Mouse (Mus musculus): ENCODE data around the gene Pde4d. TPM values are rescaled to one million over a fixed set of nuclear protein-coding genes. Genes with fewer than 3 reads are reported as not detected.

Pde4d gene
- polyA plus RNA-seq, 3 experiments from 2014 or later, result 6.8 to 7.6 (median 7.4) TPM

- no peak for ATAC-seq
Observed at GRCm38 (mm10) chr13:109190652-109191051, 740.9 kb downstream of the Pde4d start.

DNA sequence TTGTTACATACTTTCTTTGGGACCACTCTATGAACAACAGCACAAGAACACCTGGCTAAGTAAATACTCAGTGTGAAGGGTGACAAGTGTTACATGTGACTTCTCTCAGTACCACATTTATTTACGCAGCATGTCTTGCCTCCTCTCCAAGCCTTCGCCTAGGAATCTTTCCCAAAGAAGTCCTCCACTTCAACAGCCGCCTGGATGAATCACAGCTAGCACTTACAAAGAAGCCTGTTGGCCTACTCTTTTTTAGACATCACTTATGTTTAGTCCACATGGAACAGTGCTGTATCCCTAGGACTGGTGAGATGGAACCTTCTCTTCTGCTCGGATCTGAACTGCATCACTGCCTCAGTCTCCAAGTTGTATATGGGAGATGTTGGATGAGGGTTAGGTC is 741.4 kb downstream of the Pde4d start:
- no peak for ATAC-seq

GRCm38 (mm10) chr13:109205541-109205940 is 755.8 kb downstream of the Pde4d start:
- no peak for ATAC-seq

- no peak for ATAC-seq
Observed at GRCm38 (mm10) chr13:109208607-109209006, 758.9 kb downstream of the Pde4d start.

DNA sequence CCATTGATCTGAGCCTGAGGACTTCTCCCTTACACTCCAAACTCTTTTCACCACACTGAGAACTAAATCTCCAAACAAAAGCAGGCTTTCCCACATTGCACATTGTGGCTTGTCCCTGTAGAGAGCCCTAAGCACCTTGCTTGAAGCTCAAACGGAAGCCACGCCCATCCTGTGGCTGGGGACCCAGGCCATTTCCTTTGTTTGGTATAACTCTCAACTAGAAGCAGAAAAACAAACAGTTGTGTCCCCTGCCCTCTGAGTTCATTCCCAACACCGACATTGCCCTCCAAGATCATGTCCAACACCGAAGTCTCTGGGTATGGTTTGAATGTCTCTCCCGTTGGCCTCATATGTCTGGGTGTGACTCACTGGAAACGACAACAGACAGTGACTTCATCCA is 759.7 kb downstream of the Pde4d start:
- no peak for ATAC-seq

- ATAC-seq, result peak; percentile 83
Observed at GRCm38 (mm10) chr13:109210403-109210802, 760.7 kb downstream of the Pde4d start.

GRCm38 (mm10) chr13:109211471-109211870 is 761.7 kb downstream of the Pde4d start:
- no peak for ATAC-seq

DNA sequence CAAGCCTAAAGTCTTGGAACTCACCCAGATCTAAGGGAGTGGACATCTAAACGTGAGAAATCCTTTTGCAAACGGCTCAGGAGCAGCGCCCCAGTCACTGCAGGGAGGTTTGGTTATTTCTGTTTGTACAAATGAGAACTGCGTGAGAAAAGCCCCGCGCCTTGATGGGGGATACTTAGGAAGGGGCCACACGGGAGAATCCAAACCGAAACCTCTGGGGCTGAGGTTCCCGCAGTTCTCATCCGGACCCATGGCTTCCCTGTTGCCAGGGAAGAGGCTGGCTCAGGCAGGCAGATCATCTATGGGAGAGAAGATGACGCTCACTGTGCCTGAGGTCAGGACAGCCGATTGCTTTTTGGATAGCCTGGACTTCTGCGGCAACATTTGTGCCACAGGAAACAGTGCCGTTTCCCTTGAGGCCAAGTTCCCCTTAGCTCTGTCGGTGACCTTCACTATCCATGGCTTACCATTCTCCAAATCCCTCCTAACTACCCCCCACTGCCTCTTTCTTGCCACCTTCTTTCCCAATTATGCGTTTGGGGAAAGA is 762.3 kb downstream of the Pde4d start:
- ATAC-seq, result no peak

GRCm38 (mm10) chr13:109212788-109213473 is 763.2 kb downstream of the Pde4d start:
- no peak for ATAC-seq

- ATAC-seq, result no peak
Observed at GRCm38 (mm10) chr13:109219019-109219725, 769.4 kb downstream of the Pde4d start.

DNA sequence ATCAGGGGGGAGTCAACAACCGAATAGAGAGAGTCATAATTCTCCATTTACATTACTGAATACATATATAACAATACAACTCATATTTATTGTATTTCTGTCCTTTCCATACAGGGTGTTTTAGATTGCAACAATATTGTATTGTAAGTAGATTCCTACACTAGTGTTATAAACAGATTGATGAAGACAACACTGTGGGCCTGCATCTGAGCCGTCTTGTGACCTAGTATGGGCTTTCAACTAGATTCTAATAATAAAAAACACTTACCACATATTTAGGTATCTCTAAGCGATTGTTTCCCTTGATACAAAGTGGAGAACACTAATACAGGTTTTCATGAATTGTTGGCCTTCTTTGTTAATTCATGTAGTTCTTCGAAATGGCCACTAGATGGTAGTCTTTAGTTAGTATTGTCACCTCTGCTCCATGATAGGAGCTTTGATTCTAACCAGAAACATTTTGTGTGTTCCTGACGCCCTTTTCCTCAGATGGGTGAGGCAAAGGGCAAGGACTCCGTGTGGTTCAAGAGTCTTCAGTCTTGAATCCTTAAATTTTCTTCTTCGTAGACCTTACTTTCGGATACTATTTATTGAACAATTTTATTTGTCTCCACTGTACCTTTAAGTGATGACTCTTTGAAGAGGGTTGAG is 779.3 kb downstream of the Pde4d start:
- peak; percentile 58 for ATAC-seq

DNA sequence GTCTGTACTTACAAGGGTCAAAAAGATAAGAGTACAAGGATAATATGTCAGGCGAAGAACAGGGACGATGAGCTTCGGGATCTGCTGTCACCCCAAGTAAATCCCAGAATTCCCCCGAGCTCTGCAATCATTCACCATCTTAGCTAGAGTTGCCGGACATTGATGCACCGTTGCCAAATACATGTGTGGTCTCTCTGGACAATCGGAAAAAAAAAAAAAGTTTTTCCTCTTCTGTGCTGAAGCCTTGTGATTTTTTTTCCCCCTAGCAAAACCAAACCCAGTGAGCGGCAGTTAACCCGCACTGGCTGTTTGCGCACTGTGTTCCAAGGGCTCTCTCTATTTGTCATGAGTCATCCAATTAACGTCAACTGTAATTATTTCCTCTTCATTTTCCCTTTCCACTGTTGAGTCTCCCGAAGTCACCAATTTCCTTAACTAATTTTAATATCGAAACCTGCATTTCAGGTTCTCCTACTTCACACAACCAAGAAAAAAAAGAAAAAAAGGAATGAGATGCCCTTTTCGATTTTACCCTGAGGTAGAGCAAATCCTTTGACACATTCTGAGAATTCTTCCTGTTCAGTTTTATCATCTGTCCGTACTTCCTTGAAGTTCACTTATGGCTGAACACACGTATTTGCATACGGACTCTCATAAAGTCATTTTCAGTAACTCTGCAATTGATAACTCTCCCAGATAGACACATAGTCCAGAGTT is 780.0 kb downstream of the Pde4d start:
- ATAC-seq, result peak; percentile 41

- ATAC-seq, result peak; percentile 59
Observed at GRCm38 (mm10) chr13:109230335-109230987, 780.7 kb downstream of the Pde4d start.

DNA sequence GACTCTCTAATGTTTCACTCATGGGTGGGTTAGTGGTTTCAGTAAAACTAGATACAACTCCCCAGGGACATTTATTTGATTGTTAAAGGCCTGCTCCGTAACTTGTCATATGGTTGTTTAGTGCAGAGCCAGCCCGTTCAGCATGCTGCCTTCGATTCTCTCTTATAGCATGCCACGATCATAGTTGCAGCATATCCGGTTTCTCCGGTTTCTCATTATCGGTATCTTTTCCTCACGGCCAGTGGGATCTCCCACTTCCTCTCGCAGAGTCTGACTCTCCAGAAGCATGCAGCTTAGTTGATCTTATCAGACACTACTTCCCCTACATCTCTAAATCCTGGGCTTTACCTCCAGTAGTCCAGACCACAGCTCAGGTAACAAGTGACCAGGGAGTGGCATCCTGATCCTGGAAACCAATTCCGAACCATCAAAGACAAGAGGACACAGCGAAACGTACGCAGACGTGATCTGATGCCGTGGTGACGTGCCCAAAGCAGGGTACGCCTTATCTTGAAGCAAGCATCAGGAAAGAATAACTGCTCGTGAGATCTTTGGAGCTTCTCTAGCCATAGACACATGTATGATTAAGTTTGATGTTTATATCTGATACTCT is 782.2 kb downstream of the Pde4d start:
- peak; percentile 51 for ATAC-seq

DNA sequence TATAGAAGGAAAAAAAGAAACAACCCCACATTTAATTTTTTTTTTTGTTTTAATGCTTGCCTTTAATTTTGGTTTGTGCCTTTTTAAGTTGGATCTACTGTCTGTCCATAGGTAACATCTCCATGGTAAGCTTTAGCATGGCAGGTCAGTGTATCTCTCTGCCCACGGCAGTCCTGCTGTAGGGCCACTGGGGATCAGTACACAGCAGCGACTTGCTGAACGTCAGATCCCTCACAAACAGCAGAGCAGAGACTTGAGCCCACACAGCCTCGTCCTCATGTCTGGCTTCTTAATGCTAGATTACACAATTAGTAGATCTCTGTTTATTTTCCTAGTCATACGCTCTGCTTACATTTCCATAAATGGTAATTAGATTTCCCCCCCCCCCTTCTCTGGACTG is 782.8 kb downstream of the Pde4d start:
- no peak for ATAC-seq

- ATAC-seq, result no peak
Observed at GRCm38 (mm10) chr13:109233911-109234613, 784.3 kb downstream of the Pde4d start.

- no peak for ATAC-seq
Observed at GRCm38 (mm10) chr13:109236047-109236446, 786.3 kb downstream of the Pde4d start.

GRCm38 (mm10) chr13:109238670-109239069 is 788.9 kb downstream of the Pde4d start:
- ATAC-seq, result no peak

GRCm38 (mm10) chr13:109239296-109239695 is 789.5 kb downstream of the Pde4d start:
- peak; percentile 98 for ATAC-seq

DNA sequence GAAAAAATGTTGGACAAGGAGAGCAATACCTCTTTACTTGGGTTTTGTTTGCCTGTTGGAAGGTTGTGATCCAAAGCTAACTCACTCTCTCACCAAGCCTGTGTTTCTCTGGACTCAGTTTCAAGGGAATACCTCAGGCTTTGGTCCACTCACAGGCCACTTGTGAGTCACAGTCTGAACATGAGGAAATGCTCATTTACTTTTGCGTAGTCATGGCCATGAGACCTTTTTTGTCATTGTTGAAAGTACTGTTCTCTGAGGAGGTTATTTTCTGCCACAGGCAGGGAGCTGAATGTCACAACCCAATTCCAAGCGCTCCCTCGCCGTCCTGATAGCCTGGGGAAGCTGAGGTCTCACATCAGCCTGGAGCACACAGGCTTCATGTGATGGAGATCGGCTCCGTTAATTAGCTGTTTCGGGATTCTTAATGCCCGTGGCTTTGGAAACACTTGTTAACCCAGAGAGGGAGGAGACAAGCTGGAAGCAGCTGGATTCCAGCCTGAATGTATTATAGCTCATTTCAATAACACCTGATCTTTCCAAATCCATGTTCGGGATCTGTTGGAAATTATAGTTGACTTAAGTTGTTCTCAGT is 792.8 kb downstream of the Pde4d start:
- no peak for ATAC-seq

DNA sequence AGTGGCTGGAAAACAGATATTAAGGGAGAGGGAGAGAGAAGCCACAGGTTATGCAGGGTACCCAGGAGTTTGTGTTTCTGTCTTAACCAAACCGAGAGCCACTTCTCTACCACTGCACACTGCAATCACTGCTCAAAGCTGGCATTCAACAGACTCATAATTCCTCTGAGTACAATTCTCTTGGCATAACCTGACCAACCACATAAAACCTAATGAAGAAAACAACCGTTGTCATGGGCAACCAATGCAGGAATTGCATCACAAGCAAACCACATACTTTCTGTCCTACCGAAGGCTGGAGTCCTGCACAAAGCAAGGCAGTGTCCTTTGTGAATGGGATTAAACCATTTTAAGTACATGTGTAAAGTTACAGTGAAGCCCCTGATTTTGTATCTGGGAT is 793.4 kb downstream of the Pde4d start:
- no peak for ATAC-seq

All from inflammation-experienced regulatory T-cells, adult 6 months (primary cell).